Mouse (Mus musculus) Patski (cell line): ENCODE measurements around the gene Shisa9. TPM values are rescaled to one million over a fixed set of nuclear protein-coding genes. Genes with fewer than 3 reads are reported as not detected.

Experiments
- ATAC-seq: fragments of 100-300 bp; one replicate; pipeline ENCODE4 v1.8.0; 2021
- CTCF ChIA-PET: fragments of 350-600 bp; sonication (Branson Sonifier 250); formaldehyde crosslinking; loops from one replicate; lab custom pipeline; 2022; ENCODE audit warnings: inconsistent platforms; lab: Charles Lee
- POLR2A ChIA-PET: fragments of 350-600 bp; sonication (Branson Sonifier 250); formaldehyde crosslinking; loops from one replicate; lab custom pipeline; 2022; ENCODE audit warnings: antibody characterized with exemption, inconsistent platforms; lab: Charles Lee
- DNase-seq: peaks from one replicate; pipeline ENCODE4 v3.0.0-alpha.2; 2011; ENCODE audit warnings: low read depth, low spot score
- H3K27me3 ChIP-seq: fragments of 371-371 bp; one replicate; pipeline ENCODE4 v1.5.1; 2021
- CTCF ChIP-seq: fragments of 100-300 bp; IDR thresholded peaks from one replicate; pipeline ENCODE4 v1.5.1; 2021
- in situ Hi-C: fragments of 300-500 bp; cut with MboI; formaldehyde crosslinking; loops from 3 replicates; pipeline ENCODE4 v1.11.1; 2018; ENCODE audit warnings: low pct_unique_long_range_greater_than_20kb, mixed read lengths
- polyA plus RNA-seq: library from polyadenylated mRNA; unstranded; gene quantifications from one replicate; pipeline ENCODE4 v1.2.3, GENCODE M21; 2021

Shisa9 gene
- polyA plus RNA-seq, 1 experiment from 2014 or later, result 0.19 TPM

- ChIA-PET CTCF (interaction anchor here (1.4 kb wide), 1 partner anchor 774 kb away, joined by 3 read pairs; no protein-coding TSS in a partner anchor), POLR2A (interaction anchor here (0.8 kb wide), 1 partner anchor 101 kb away, joined by 3 read pairs; no protein-coding TSS in a partner anchor)
- no peak for TF ChIP-seq CTCF
These were observed 212.9 kb downstream of the Shisa9 start for GRCm38 (mm10) chr16:12196841-12197240.

DNA sequence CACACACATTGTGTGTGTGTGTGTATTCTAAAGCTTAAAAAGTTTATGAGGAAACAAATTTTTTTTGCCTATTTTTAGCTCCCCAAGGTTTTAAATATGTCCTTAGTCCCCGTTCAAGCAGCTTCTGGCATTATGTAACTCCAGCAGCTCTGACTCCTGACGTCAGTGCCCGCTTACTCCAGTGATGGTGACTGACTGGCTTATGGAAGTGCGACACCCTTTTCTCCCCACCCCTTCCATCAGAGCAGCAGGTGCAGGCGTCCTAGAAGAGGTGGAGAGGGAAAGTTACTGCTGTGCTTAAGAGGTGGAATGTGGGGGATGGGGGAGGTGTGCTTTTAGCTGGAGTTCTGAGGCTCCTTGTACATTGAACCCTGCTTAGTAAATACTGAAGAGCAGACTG, 213.7 kb downstream of the Shisa9 start:
- no peak for DNase-seq
- ChIA-PET POLR2A (no interaction called here), CTCF (no interaction called here)
- no peak for TF ChIP-seq CTCF
- in situ Hi-C loops, result loop anchor here (10.0 kb wide), 1 partner anchor 503 kb away; no protein-coding TSS in a partner anchor
- H3K27me3 ChIP-seq, result peaks cover 16% of the 10 kb centered on the region
- no peak for ATAC-seq

More at GRCm38 (mm10) chr16:12196841-12197240, 212.9 kb downstream of the Shisa9 start:
- ATAC-seq (no peak), DNase-seq (no peak)
- in situ Hi-C loops, result loop anchor here (10.0 kb wide), 1 partner anchor 502 kb away; no protein-coding TSS in a partner anchor
- peaks cover 18% of the 10 kb centered on the region for H3K27me3 ChIP-seq

DNA sequence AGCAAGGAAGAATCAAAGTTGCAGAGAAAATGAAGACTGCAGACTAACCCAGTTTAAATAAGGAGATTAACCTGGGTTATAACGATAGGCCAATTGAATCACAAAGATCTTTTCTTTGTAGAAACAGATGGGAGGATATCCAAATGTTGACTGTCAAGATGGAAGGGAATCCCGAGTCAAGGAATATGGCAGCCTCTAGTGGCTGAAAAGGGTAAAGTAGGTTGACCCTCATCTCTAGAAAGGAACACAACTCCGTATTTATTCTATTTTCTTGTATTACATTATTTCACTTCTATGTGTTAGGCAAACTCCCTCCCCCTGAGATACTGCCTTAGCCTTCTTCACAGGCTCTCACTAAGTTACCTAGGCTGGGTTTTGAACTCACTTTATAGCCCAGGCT, 217.3 kb downstream of the Shisa9 start:
- DNase-seq (no peak), ATAC-seq (no peak)
- TF ChIP-seq CTCF, result peak; percentile 73
- H3K27me3 ChIP-seq, result peaks cover 27% of the 10 kb centered on the region
- ChIA-PET POLR2A (no interaction called here), CTCF (no interaction called here)
- in situ Hi-C loops, result loop anchor here (5.0 to 10.0 kb wide), 2 partner anchors 596 to 779 kb away; no protein-coding TSS in a partner anchor

- ATAC-seq (no peak), DNase-seq (no peak)
- POLR2A ChIA-PET, result no interaction called here
- CTCF ChIA-PET, result interaction anchor here (0.6 to 1.1 kb wide), 3 partner anchors 221 to 779 kb away, joined by 3 read pairs; no protein-coding TSS in a partner anchor
- H3K27me3 ChIP-seq, result peaks cover 28% of the 10 kb centered on the region
- in situ Hi-C loops, result loop anchor here (5.0 to 10.0 kb wide), 2 partner anchors 597 to 780 kb away; no protein-coding TSS in a partner anchor
- no peak for TF ChIP-seq CTCF
These were observed 218.2 kb downstream of the Shisa9 start for GRCm38 (mm10) chr16:12202151-12202550.

- in situ Hi-C loops, result loop anchor here (5.0 to 10.0 kb wide), 2 partner anchors 598 to 781 kb away; no protein-coding TSS in a partner anchor
- TF ChIP-seq CTCF, result no peak
- ChIA-PET CTCF (interaction anchor here (1.1 kb wide), 1 partner anchor 780 kb away, joined by 3 read pairs; no protein-coding TSS in a partner anchor), POLR2A (no interaction called here)
- H3K27me3 ChIP-seq, result peaks cover 31% of the 10 kb centered on the region
- no peak for ATAC-seq
- DNase-seq, result no peak
These were observed 219.1 kb downstream of the Shisa9 start for GRCm38 (mm10) chr16:12203055-12203454.

DNA sequence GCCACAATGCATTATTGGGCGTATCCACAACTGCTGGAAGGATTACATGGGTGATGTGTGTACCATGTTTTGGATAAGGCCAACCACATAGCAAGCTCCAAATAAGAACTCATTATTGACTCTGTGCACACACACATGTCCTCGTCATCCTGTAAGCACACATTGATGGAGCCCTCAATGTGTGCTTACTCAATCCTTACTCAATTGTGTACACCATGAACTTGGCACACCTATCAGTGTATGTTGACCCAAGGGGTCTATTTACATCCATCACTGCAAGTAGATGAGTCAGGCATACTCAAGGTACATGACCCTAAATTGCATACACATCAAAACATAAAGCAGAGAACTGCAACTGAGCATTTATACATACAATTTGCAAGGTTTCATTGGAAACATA, 220.5 kb downstream of the Shisa9 start:
- CTCF ChIA-PET, result no interaction called here
- no peak for TF ChIP-seq CTCF
- no peak for ATAC-seq

DNA sequence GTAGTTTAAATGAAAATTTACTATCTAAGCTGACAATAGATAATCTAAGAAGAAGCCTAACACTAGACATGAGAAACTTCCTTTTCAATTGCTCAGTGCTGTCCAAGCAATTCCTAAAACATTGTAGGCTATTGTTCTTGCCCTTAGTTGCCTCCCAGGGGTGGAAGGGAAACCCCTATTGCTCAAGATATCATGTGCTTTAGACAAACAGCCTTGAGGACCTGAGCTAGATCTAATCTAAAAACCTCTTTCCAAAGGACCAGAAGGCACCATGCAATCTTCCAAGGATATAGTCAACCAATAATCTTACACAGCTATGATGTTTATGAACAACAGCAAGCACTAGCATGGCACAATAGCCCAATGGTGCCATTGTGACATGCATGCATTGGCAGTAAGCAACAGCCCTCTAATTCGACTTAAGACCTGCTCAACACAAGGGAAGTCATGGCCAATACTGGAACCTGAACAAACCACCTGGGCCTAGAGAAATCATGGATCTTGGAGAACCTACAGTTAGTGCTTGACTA, 222.6 kb downstream of the Shisa9 start:
- CTCF ChIA-PET, result no interaction called here
- POLR2A ChIA-PET, result no interaction called here
- DNase-seq, result no peak
- in situ Hi-C loops, result loop anchor here (10.0 kb wide), 1 partner anchor 602 kb away; no protein-coding TSS in a partner anchor
- peaks cover 22% of the 10 kb centered on the region for H3K27me3 ChIP-seq
- no peak for TF ChIP-seq CTCF
- ATAC-seq, result no peak

More for the DNA sequence above, 220.5 kb downstream of the Shisa9 start:
- POLR2A ChIA-PET, result interaction anchor here (0.5 kb wide), 1 partner anchor 380 kb away, joined by 3 read pairs; no protein-coding TSS in a partner anchor
- DNase-seq, result no peak
- peaks cover 31% of the 10 kb centered on the region for H3K27me3 ChIP-seq
- in situ Hi-C loops, result loop anchor here (5.0 to 10.0 kb wide), 2 partner anchors 600 to 782 kb away; no protein-coding TSS in a partner anchor

DNA sequence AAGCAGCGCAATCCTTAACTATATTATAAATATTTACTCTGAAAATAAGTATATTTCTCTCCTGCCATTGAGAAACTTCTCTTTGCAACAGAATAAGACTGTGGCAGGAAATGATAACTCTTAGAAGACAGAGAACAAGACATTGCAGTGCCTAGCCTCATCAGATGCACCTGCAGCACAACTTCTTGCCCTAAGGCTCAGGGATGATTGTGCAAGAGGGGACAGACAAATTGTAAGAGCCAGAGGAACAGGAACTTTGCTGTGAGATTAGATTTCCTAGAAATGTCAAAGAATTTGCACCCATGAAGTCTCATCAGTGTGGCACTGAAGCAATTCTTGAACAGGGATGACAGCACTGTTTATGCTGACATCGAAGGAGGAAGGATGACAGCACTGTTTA, 223.0 kb downstream of the Shisa9 start:
- in situ Hi-C loops, result loop anchor here (10.0 kb wide), 1 partner anchor 602 kb away; no protein-coding TSS in a partner anchor
- no peak for DNase-seq
- peaks cover 22% of the 10 kb centered on the region for H3K27me3 ChIP-seq
- CTCF ChIA-PET, result no interaction called here
- ATAC-seq, result no peak
- POLR2A ChIA-PET, result no interaction called here
- no peak for TF ChIP-seq CTCF

DNA sequence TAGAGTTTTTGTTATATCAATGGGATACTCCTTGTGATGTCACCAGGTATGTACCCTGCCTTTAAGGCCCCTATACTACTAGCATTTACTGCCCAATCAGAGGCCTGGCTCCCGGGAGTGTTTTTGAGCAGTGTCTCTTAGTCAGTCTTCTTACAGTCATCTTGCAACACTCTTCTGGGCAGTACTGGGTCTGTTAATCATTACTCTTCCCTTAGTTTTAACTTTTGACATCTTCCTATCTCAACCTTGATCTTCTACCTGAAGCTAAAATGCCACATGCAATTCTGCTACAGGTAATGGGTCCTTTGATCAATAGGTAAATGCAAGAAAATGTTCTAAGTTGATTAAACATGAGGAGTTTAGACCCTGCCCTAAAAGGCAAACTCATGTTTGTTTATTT, 225.4 kb downstream of the Shisa9 start:
- H3K27me3 ChIP-seq, result peaks cover 16% of the 10 kb centered on the region
- DNase-seq (no peak), ATAC-seq (no peak)
- ChIA-PET CTCF (interaction anchor here (1.6 kb wide), 1 partner anchor 786 kb away, joined by 4 read pairs; no protein-coding TSS in a partner anchor), POLR2A (no interaction called here)
- in situ Hi-C loops, result loop anchor here (10.0 kb wide), 1 partner anchor 605 kb away; no protein-coding TSS in a partner anchor
- TF ChIP-seq CTCF, result no peak

DNA sequence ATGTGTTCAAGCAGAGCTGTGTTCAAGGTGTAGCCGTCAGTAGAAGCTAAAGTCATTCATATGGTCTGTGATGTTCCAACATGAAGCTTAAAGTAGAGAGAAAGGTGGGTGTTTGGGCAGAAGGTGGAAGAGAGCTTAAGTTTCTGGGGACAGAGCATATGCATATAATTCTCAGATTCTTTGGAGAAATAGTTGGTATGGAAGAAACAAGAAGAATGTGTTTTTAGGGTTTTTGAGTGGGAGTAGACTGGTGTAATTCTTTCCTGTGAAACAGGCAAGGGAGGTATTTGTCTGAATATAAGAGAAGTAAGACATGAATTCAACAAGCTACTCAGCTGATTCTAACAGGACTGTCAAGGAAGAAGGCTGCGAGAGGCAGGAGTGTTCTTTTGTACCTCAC, 225.9 kb downstream of the Shisa9 start:
- in situ Hi-C loops, result loop anchor here (10.0 kb wide), 1 partner anchor 605 kb away; no protein-coding TSS in a partner anchor
- POLR2A ChIA-PET, result no interaction called here
- DNase-seq (no peak), ATAC-seq (no peak)
- H3K27me3 ChIP-seq, result peaks cover 16% of the 10 kb centered on the region
- TF ChIP-seq CTCF, result no peak
- CTCF ChIA-PET, result interaction anchor here (1.2 to 1.6 kb wide), 2 partner anchors 22 to 787 kb away, joined by 3 to 4 read pairs; no protein-coding TSS in a partner anchor

- CTCF ChIA-PET, result no interaction called here
- in situ Hi-C loops, result no loop called here
- TF ChIP-seq CTCF, result no peak
These were observed 230.1 kb downstream of the Shisa9 start for GRCm38 (mm10) chr16:12214018-12214417.

More at GRCm38 (mm10) chr16:12214018-12214417, 230.1 kb downstream of the Shisa9 start:
- POLR2A ChIA-PET, result no interaction called here
- no peak for DNase-seq
- H3K27me3 ChIP-seq, result peaks cover 20% of the 10 kb centered on the region
- ATAC-seq, result no peak
